ENCODE assay signal across 13 mouse cellular contexts in the genomic region with DNA sequence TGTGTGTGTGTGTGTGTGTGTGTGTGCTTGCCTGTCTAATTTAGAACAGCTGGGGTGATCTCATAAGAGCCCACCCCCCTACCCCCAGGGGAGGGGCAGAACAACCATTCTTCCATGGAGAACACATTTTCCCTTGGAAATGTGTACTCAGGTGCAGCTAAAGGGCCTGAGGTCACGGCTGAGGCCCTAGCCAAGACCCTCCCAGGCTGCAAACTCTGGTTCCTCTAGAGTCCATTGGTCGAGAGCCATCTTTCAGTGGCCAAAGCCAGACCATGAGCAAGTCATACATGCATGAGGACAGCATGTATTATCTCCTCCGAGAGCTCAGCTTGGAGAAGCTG.
A peak's percentile ranks its signal among the peaks of the same experiment; 100 is the strongest.
DNase-seq lines count a peak whose midpoint lies in the region; ATAC-seq lines count a peak whose summit lies in the region.
"Had no signal": no experiment of that assay in that cellular context is flagged by ENCODE, and none has a peak within 500 bp of the region (broad histone marks: within the 10 kb centered on the region; RNA-seq: fewer than 3 reads in every experiment).

No protein-coding gene starts in this region.

- intact Hi-C loops in gastrocnemius, postnatal 14 days (cut with DNase I; ENCODE audit: low total_unique reads), result no loop called here
- intact Hi-C loops in left cerebral cortex, postnatal 4 days (cut with DNase I), result no loop called here
- intact Hi-C loops in left cerebral cortex, postnatal 25 days (cut with DNase I), result no loop called here

- H3K27me3 ChIP-seq in embryonic facial prominence, embryonic 11.5 days (ENCODE audit: control insufficient read depth, insufficient read depth, low read length), result no peaks in the 10 kb centered on the region
- peaks cover 19% of the 10 kb centered on the region for H3K27me3 ChIP-seq in midbrain, embryonic 13.5 days
- H3K27me3 ChIP-seq: limb, embryonic 12.5 days; lung, embryonic 15.5 days; stomach, embryonic 15.5 days had no signal

- H3K9ac ChIP-seq in embryonic facial prominence, embryonic 11.5 days (replicated peaks; ENCODE audit: low read length), result no peak overlapping the region
- H3K9ac ChIP-seq in midbrain, embryonic 13.5 days (replicated peaks), result no peak overlapping the region
- H3K9ac ChIP-seq: limb, embryonic 12.5 days; lung, embryonic 15.5 days; stomach, embryonic 15.5 days had no signal

- no peaks in the 10 kb centered on the region for H3K36me3 ChIP-seq in embryonic facial prominence, embryonic 11.5 days (replicated peaks; ENCODE audit: control insufficient read depth, insufficient read depth, low read depth, low read length)
- H3K36me3 ChIP-seq in midbrain, embryonic 13.5 days, result no peaks in the 10 kb centered on the region
- H3K36me3 ChIP-seq: limb, embryonic 12.5 days; lung, embryonic 15.5 days; stomach, embryonic 15.5 days had no signal

- no peaks in the 10 kb centered on the region for H3K9me3 ChIP-seq in embryonic facial prominence, embryonic 11.5 days (replicated peaks; ENCODE audit: control insufficient read depth, low read length)
- H3K9me3 ChIP-seq in midbrain, embryonic 13.5 days, result peaks cover 8% of the 10 kb centered on the region; the same call in 1 of the 2 replicates
- H3K9me3 ChIP-seq: lung, embryonic 15.5 days; stomach, embryonic 15.5 days had no signal

- no peak overlapping the region for H3K27ac ChIP-seq in embryonic facial prominence, embryonic 11.5 days (replicated peaks; ENCODE audit: low read depth, low read length)
- peak overlapping the region; percentile 74; the same call in 1 of the 2 replicates for H3K27ac ChIP-seq in midbrain, embryonic 13.5 days
- H3K27ac ChIP-seq: lung, embryonic 15.5 days; stomach, embryonic 15.5 days had no signal

- DNase-seq in gastrocnemius, postnatal 14 days, result peak; percentile 13
- no peak for DNase-seq in gastrocnemius, adult 18-20 months (ENCODE audit: low spot score)
- DNase-seq in left cerebral cortex, postnatal 4 days, result peak; percentile 30
- DNase-seq in left cerebral cortex, postnatal 25 days (ENCODE audit: low spot score in 2 of 2), result no peak
- DNase-seq in embryonic facial prominence, embryonic 11.5 days (ENCODE audit: low spot score), result peak; percentile 74
- no peak for DNase-seq in cerebellum, adult 18-20 months
- no peak for DNase-seq in urinary bladder, postnatal 10 days (ENCODE audit: low spot score)
- DNase-seq: cerebellum, postnatal 25 days; thymus, postnatal 36 days had no signal

- ATAC-seq in embryonic facial prominence, embryonic 11.5 days (replicated peaks; ENCODE audit: insufficient number of reproducible peaks, low FRiP score, low TSS enrichment, low read depth), result peak; percentile 76; the same call in 1 of the 2 replicates
- peak; percentile 12; the same call in 1 of the 2 replicates for ATAC-seq in midbrain, embryonic 13.5 days

- H3K4me3 ChIP-seq in embryonic facial prominence, embryonic 11.5 days (ENCODE audit: low read depth, low read length), result no peak overlapping the region
- no peak overlapping the region for H3K4me3 ChIP-seq in midbrain, embryonic 13.5 days (replicated peaks)
- H3K4me3 ChIP-seq: limb, embryonic 12.5 days; lung, embryonic 15.5 days; stomach, embryonic 15.5 days had no signal

- WGBS in embryonic facial prominence, embryonic 11.5 days, result 45% methylated on average over 3 of the region's 3 CpGs
- 47% methylated on average over 3 of the region's 3 CpGs for WGBS in midbrain, embryonic 13.5 days

- H3K4me2 ChIP-seq in embryonic facial prominence, embryonic 11.5 days (ENCODE audit: low read depth, low read length), result no peak overlapping the region
- H3K4me2 ChIP-seq in midbrain, embryonic 13.5 days (replicated peaks), result no peak overlapping the region
- H3K4me2 ChIP-seq: limb, embryonic 12.5 days; lung, embryonic 15.5 days; stomach, embryonic 15.5 days had no signal

- H3K4me1 ChIP-seq in embryonic facial prominence, embryonic 11.5 days (ENCODE audit: control insufficient read depth, insufficient read depth, low read length), result no peaks in the 10 kb centered on the region; the same call in 1 of the 2 replicates
- peaks cover 24% of the 10 kb centered on the region for H3K4me1 ChIP-seq in midbrain, embryonic 13.5 days (replicated peaks)

Comparison
In these comparisons a context has a peak if more than half of its experiments do, and no peak if none do; other contexts are left out.
1. DNase-seq: peak in gastrocnemius, postnatal 14 days (single experiment), left cerebral cortex, postnatal 4 days (single experiment) and embryonic facial prominence, embryonic 11.5 days (single experiment); none in gastrocnemius, adult 18-20 months (single experiment), left cerebral cortex, postnatal 25 days (0 of 2), cerebellum, adult 18-20 months (0 of 2) and urinary bladder, postnatal 10 days (single experiment).